Mouse (Mus musculus): ENCODE measurements around the gene Cdh5. TPM values are rescaled to one million over a fixed set of nuclear protein-coding genes. Genes with fewer than 3 reads are reported as not detected.

Gene Cdh5
- total RNA-seq, 2 experiments from 2014 or later = 16.8 to 19.1 TPM

DNA sequence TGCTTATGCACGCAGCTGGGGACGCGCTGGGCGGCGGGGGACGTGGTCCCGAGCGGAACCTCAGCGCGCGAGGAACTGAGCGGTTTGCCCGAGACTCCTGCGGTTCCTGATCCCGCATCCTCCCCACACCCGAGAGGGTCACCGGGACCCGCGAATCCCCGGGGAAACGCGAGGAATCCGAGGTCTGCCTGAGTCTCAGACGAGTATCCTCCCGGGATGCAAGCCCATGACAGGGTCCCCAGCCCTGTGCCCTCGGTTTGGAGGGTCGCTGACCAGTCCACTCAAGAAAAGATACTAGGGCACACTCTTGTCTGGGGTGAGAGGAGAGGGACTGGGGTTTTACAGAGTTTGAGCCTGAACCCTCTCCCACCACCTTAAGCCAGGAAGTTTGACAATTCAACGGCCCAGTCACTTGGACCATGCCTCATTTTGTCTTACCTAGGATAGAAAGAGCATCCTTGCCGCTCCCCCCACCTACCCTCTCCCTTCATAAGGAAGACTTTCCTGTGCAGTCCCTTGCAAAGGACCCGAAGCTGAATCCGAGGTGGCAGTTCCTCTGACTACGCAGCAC is 69.7 kb downstream of the Cdh5 start:
- DNase-seq (ENCODE audit: extremely low spot score in 1 of 2, low spot score in 2 of 2) = no peak
- intact Hi-C loops (cut with DNase I) = no loop called here

DNA sequence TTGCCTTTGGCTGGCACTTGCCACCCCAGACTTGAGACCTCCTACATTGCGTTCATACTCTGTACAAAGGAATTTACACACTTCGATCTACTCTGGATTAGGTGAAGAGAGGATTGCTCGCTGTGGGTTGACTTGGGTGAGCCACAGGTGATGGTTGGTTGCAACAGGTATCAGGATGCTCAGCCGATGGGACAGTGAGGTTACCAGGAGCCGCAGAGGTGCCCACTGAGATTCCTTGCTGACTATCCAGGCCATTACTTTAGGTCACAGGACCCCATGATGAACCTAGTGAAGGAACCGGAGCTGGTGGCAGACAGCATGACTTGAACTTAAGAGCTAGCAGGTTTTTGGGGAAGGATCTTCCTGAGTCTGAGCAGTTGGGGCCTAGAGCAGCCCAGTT is 71.0 kb downstream of the Cdh5 start:
- intact Hi-C loops (cut with DNase I) = no loop called here
- no peak for DNase-seq (ENCODE audit: extremely low spot score in 1 of 2, low spot score in 2 of 2)

- peak in 1 of 2 experiments; percentile 29 for DNase-seq (ENCODE audit: extremely low spot score in 1 of 2, low spot score in 2 of 2)
- intact Hi-C loops (cut with DNase I) = no loop called here
These were observed 74.6 kb downstream of the Cdh5 start for GRCm38 (mm10) chr8:104175848-104176527.

DNA sequence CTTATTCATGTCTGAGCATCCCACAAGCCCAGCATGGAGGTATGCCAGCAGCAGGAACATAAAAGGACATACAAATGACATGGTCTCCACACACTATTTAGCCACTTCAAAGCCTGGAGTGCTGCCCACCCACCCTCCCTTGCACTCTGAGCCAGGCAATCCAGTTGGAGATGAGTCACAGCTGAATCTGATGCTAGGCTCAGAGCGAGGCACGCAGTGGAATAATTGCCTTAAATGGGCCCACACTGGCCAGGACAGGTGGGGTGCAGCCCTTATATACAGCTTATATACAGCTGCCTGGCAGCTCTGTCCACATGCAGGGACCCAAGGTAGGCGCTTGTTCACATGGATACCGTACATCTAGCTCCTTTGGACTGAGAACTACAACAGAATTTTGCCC is 75.6 kb downstream of the Cdh5 start:
- intact Hi-C loops (cut with DNase I) = no loop called here
- peak in 1 of 2 experiments; percentile 32 for DNase-seq (ENCODE audit: extremely low spot score in 1 of 2, low spot score in 2 of 2)

DNA sequence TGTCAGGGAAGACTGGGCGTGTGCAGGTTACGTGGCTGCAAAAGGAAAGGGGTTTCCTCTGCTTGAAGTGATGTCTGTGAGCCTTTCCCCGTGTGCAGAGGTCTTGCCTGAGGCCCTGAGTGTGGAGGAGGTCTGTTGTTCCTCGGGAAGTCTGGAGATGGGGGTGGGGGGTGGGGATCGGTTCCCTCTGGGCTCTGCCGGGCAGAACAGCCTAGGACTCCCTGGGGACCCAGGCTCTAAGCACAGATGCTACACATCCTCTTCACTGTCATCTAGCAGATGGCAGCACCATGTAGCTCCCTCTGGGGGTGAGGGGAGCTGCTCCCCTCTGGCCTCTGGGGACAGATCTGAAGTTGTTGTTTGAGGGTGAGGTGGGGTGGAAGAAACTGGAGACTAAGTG is 83.5 kb downstream of the Cdh5 start:
- intact Hi-C loops (cut with DNase I) = no loop called here
- DNase-seq (ENCODE audit: extremely low spot score in 1 of 2, low spot score in 2 of 2) = no peak

GRCm38 (mm10) chr8:104186827-104187226 is 85.4 kb downstream of the Cdh5 start:
- no peak for DNase-seq (ENCODE audit: extremely low spot score in 1 of 2, low spot score in 2 of 2)
- intact Hi-C loops (cut with DNase I) = no loop called here

GRCm38 (mm10) chr8:104187622-104188021 is 86.2 kb downstream of the Cdh5 start:
- intact Hi-C loops (cut with DNase I) = no loop called here
- no peak for DNase-seq (ENCODE audit: extremely low spot score in 1 of 2, low spot score in 2 of 2)

DNA sequence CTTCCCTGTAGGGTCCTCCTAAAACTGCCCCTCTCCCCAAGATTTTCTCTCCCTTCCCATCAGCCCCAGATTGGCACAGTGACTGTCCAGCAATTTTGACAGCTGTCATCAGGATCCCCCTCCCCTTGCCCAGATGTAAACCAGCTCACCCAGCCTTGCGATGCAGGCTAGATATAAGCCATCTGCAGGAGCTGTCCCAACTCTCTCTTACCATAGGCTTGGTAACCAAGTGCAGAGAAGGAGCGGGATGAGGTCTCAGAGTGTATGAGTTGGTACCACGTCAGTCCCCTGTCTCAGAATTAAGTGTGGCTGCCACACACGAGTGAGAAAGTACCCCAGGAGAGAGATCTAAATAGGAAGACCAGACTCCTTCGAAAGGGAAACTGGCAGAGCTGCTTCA is 87.0 kb downstream of the Cdh5 start:
- intact Hi-C loops (cut with DNase I) = no loop called here
- DNase-seq (ENCODE audit: extremely low spot score in 1 of 2, low spot score in 2 of 2) = no peak

- intact Hi-C loops (cut with DNase I) = no loop called here
These were observed 89.5 kb downstream of the Cdh5 start for GRCm38 (mm10) chr8:104190777-104191468.

GRCm38 (mm10) chr8:104191496-104191895 is 90.1 kb downstream of the Cdh5 start:
- no peak for DNase-seq (ENCODE audit: extremely low spot score in 1 of 2, low spot score in 2 of 2)

More at GRCm38 (mm10) chr8:104190777-104191468, 89.5 kb downstream of the Cdh5 start:
- no peak for DNase-seq (ENCODE audit: extremely low spot score in 1 of 2, low spot score in 2 of 2)

More at GRCm38 (mm10) chr8:104191496-104191895, 90.1 kb downstream of the Cdh5 start:
- intact Hi-C loops (cut with DNase I) = no loop called here

Other genes with a start within 250 kb of the Cdh5 start
- gene Bean1, start 68.8 kb downstream of the Cdh5 start, total RNA-seq (2021) = 10 to 100 TPM; 26.1 to 27.9 TPM
- gene Tk2, start 146.9 kb downstream of the Cdh5 start, total RNA-seq (2021) = 10 to 100 TPM; 40.6 to 41.1 TPM
- 10 to 100 TPM; 12.5 to 13.0 TPM for gene Cklf, start 149.2 kb downstream of the Cdh5 start, total RNA-seq (2021)
- gene Cmtm2a, start 191.6 kb downstream of the Cdh5 start, total RNA-seq (2021) = not detected
- gene Gm45711, start 208.5 kb downstream of the Cdh5 start, total RNA-seq (2021) = not detected
- gene Cmtm1, start 208.5 kb downstream of the Cdh5 start, total RNA-seq (2021) = not detected
- gene Gm11020, start 219.9 kb downstream of the Cdh5 start, total RNA-seq (2021) = not detected
- gene Cmtm2b, start 220.6 kb downstream of the Cdh5 start, total RNA-seq (2021) = not detected
- 10 to 100 TPM; 13.2 to 22.8 TPM for gene Cmtm3, start 237.8 kb downstream of the Cdh5 start, total RNA-seq (2021)

Measured in left cerebral cortex, postnatal 10 days (tissue).